Mouse (Mus musculus) forebrain, embryonic 11.5 days (tissue): ENCODE data around the gene Trip13. TPM values are rescaled to one million over a fixed set of nuclear protein-coding genes. Genes with fewer than 3 reads are reported as not detected.

Experiments
- ATAC-seq: fragments of 200-750 bp; cut with Nextera tagmentation; replicated peaks from 2 replicates; pipeline ENCODE4 v1.8.0; 2017; ENCODE audit warnings: moderate TSS enrichment; ENCODE audit not compliant: low FRiP score
- DNase-seq: peaks from one replicate; pipeline ENCODE4 v3.0.0-alpha.2; 2017; ENCODE audit warnings: low spot score
- H3K27ac ChIP-seq: fragments of 300-500 bp; sonication (generic); 2 replicates; pipeline ENCODE4 v1.5.1; 2014; ENCODE audit warnings: low read depth, low read length
- H3K27me3 ChIP-seq: fragments of 300-500 bp; sonication (generic); 2 replicates; pipeline ENCODE4 v1.6.1; 2014; ENCODE audit warnings: mild to moderate bottlenecking, low read length, mixed read lengths; ENCODE audit not compliant: control insufficient read depth, insufficient read depth
- H3K36me3 ChIP-seq: fragments of 300-500 bp; sonication (generic); 2 replicates; pipeline ENCODE4 v1.6.1; 2014; ENCODE audit warnings: mild to moderate bottlenecking, low read length, moderate library complexity, mixed read lengths; ENCODE audit not compliant: control insufficient read depth, insufficient read depth
- H3K4me1 ChIP-seq: fragments of 300-500 bp; sonication (generic); replicated peaks from 2 replicates; pipeline ENCODE4 v1.6.1; 2014; ENCODE audit warnings: low read length, mixed read lengths; ENCODE audit not compliant: control insufficient read depth, insufficient read depth
- H3K4me2 ChIP-seq: fragments of 300-500 bp; sonication (generic); 2 replicates; pipeline ENCODE4 v1.6.1; 2014; ENCODE audit warnings: low read depth, mild to moderate bottlenecking, low read length, moderate library complexity, mixed read lengths; ENCODE audit not compliant: severe bottlenecking
- H3K4me3 ChIP-seq: fragments of 300-500 bp; sonication (generic); 2 replicates; pipeline ENCODE4 v1.5.1; 2014; ENCODE audit warnings: low read depth, low read length
- H3K9ac ChIP-seq: fragments of 300-500 bp; sonication (generic); 2 replicates; pipeline ENCODE4 v1.6.1; 2014; ENCODE audit warnings: low read length
- H3K9me3 ChIP-seq: fragments of 300-500 bp; sonication (generic); 2 replicates; pipeline ENCODE4 v1.6.1; 2016; ENCODE audit warnings: low read length, mixed read lengths; ENCODE audit not compliant: control insufficient read depth
- WGBS: fragments of 180-500 bp; shearing (Covaris S2); extraction: QIAGEN DNeasy Blood & Tissue Kit; methylation state at CpG from one replicate; pipeline ENCODE4 v1.1.7; 2014; 5-methylcytosine and 5-hydroxymethylcytosine counted together
- polyA plus RNA-seq: library from polyadenylated mRNA; unstranded; fragments of >200 nt; fragmentation: Nextera tagmentation; extraction: Ambion mirVana; gene quantifications from 2 replicates; pipeline ENCODE4 v1.2.1, GENCODE M21; 2014

Trip13 gene
- polyA plus RNA-seq, 1 experiment from 2014 or later: 59.9 TPM

- Histone ChIP-seq H3K27me3 (no peaks in the 10 kb centered on the region), H3K9ac (no peak overlapping the region), H3K4me3 (no peak overlapping the region), H3K27ac (no peak overlapping the region), H3K4me2 (no peak overlapping the region), H3K4me1 (no peaks in the 10 kb centered on the region), H3K36me3 (no peaks in the 10 kb centered on the region), H3K9me3 (no peaks in the 10 kb centered on the region)
- no peak for ATAC-seq
- 76% methylated on average over 2 of the region's 2 CpGs for WGBS
- DNase-seq: no peak
These were observed 29.7 kb downstream of the Trip13 start for GRCm38 (mm10) chr13:73907683-73908412.

DNA sequence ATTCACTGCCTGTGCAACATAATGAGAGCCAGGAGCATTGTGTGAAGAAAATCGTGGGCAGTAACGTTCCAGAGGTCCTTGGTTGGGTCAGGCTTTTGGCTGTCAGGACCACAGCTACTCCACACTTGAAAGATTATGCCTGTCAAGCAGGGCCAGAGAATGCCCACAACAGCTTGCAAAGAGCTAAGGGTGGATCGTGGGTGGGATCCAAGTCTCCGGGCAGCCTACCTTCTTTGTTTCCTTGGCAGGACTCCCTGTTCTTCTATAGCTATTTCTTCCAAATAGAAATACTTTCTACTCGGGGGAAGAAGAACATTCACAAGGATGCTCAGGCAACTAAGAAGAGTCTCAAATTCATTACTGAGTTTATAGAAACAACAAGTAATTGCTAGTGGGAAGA, 30.4 kb downstream of the Trip13 start:
- no peak overlapping the region for H3K4me3 ChIP-seq
- no peak overlapping the region for H3K9ac ChIP-seq
- no peaks in the 10 kb centered on the region for H3K36me3 ChIP-seq
- H3K4me2 ChIP-seq: no peak overlapping the region
- no peak for DNase-seq
- no peaks in the 10 kb centered on the region for H3K9me3 ChIP-seq
- no peaks in the 10 kb centered on the region for H3K4me1 ChIP-seq
- WGBS: 94% methylated on average over 5 of the region's 5 CpGs
- no peaks in the 10 kb centered on the region for H3K27me3 ChIP-seq
- ATAC-seq: no peak
- H3K27ac ChIP-seq: no peak overlapping the region

GRCm38 (mm10) chr13:73897561-73897960, 40.0 kb downstream of the Trip13 start:
- H3K9ac ChIP-seq: no peak overlapping the region
- WGBS: 88% methylated on average over 3 of the region's 3 CpGs
- no peak overlapping the region for H3K4me3 ChIP-seq
- no peak for ATAC-seq
- no peaks in the 10 kb centered on the region for H3K27me3 ChIP-seq
- no peak overlapping the region for H3K27ac ChIP-seq
- H3K4me2 ChIP-seq: no peak overlapping the region
- H3K9me3 ChIP-seq: no peaks in the 10 kb centered on the region
- no peaks in the 10 kb centered on the region for H3K4me1 ChIP-seq
- no peaks in the 10 kb centered on the region for H3K36me3 ChIP-seq
- no peak for DNase-seq

- H3K27me3 ChIP-seq: no peaks in the 10 kb centered on the region
- no peaks in the 10 kb centered on the region for H3K4me1 ChIP-seq
- ATAC-seq: no peak
- 67% methylated on average over 6 of the region's 6 CpGs for WGBS
- no peaks in the 10 kb centered on the region for H3K9me3 ChIP-seq
- H3K9ac ChIP-seq: no peak overlapping the region
- DNase-seq: no peak
- H3K4me2 ChIP-seq: no peak overlapping the region
- no peaks in the 10 kb centered on the region for H3K36me3 ChIP-seq
- H3K27ac ChIP-seq: no peak overlapping the region
- no peak overlapping the region for H3K4me3 ChIP-seq
These were observed 44.9 kb downstream of the Trip13 start for GRCm38 (mm10) chr13:73892493-73893178.

DNA sequence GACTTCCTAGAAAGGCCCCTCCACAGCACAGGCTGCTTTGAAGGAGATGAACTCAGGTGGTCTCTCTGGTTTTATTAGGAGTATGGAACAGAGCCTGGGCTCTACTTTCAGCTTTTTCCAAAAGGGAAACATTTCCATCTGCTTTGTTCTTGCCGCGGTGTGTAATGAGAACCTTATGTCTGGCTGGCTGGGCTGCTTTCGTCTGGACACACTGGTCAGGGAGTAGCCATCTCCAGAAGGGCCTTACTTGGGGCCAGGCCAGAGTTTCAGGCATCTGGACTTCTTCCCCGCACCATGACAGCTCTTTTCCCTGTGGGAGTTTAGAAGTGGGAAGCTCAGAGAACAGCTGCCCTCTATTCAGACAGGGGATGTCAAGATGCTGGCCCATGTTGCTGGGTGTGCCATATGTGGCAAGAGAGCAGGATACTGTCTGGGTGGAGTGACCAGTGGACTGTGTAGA, 50.1 kb downstream of the Trip13 start:
- H3K9me3 ChIP-seq: no peaks in the 10 kb centered on the region
- DNase-seq (no peak), ATAC-seq (no peak)
- H3K36me3 ChIP-seq: no peaks in the 10 kb centered on the region
- no peaks in the 10 kb centered on the region for H3K4me1 ChIP-seq
- H3K9ac ChIP-seq: no peak overlapping the region
- no peak overlapping the region for H3K4me3 ChIP-seq
- no peak overlapping the region for H3K4me2 ChIP-seq
- no peaks in the 10 kb centered on the region for H3K27me3 ChIP-seq
- no peak overlapping the region for H3K27ac ChIP-seq
- 80% methylated on average over 4 of the region's 4 CpGs for WGBS

GRCm38 (mm10) chr13:73886601-73887000, 51.0 kb downstream of the Trip13 start:
- WGBS: 75% methylated on average over 5 of the region's 5 CpGs
- ATAC-seq (no peak), DNase-seq (no peak)
- no peaks in the 10 kb centered on the region for H3K36me3 ChIP-seq
- no peaks in the 10 kb centered on the region for H3K4me1 ChIP-seq
- no peaks in the 10 kb centered on the region for H3K9me3 ChIP-seq
- H3K27me3 ChIP-seq: no peaks in the 10 kb centered on the region
- H3K4me3 ChIP-seq: no peak overlapping the region
- H3K9ac ChIP-seq: no peak overlapping the region
- H3K27ac ChIP-seq: no peak overlapping the region
- no peak overlapping the region for H3K4me2 ChIP-seq

GRCm38 (mm10) chr13:73886066-73886465, 51.5 kb downstream of the Trip13 start:
- Histone ChIP-seq H3K4me1 (no peaks in the 10 kb centered on the region), H3K4me2 (no peak overlapping the region), H3K9me3 (no peaks in the 10 kb centered on the region), H3K27ac (no peak overlapping the region), H3K9ac (no peak overlapping the region), H3K27me3 (no peaks in the 10 kb centered on the region), H3K36me3 (no peaks in the 10 kb centered on the region), H3K4me3 (no peak overlapping the region)
- DNase-seq: no peak
- no peak for ATAC-seq
- 86% methylated on average over 4 of the region's 4 CpGs for WGBS

DNA sequence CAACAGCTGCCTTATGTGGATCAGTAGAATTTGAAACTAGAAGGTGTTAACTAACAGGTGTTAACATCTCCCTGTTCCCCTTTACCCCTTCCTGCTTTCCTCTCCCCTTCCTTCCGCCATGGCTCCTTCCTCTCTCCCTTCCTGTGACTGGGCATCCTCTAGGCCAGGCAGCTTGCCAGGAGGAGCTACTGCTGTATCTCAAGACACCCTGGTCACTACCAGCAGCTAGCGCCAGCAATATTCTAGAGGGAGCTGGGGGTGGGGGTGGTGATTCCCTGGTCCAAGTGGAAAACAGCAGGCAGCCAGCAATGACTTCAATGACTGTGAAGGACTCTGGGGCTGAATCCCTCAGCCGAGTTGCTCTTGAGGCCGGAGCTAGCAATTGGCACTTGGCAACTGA, 51.9 kb downstream of the Trip13 start:
- Histone ChIP-seq H3K36me3 (no peaks in the 10 kb centered on the region), H3K9ac (no peak overlapping the region), H3K4me3 (no peak overlapping the region), H3K27ac (no peak overlapping the region), H3K9me3 (no peaks in the 10 kb centered on the region), H3K4me2 (no peak overlapping the region), H3K4me1 (no peaks in the 10 kb centered on the region), H3K27me3 (no peaks in the 10 kb centered on the region)
- no peak for DNase-seq
- no peak for ATAC-seq
- 87% methylated on average over 4 of the region's 4 CpGs for WGBS

DNA sequence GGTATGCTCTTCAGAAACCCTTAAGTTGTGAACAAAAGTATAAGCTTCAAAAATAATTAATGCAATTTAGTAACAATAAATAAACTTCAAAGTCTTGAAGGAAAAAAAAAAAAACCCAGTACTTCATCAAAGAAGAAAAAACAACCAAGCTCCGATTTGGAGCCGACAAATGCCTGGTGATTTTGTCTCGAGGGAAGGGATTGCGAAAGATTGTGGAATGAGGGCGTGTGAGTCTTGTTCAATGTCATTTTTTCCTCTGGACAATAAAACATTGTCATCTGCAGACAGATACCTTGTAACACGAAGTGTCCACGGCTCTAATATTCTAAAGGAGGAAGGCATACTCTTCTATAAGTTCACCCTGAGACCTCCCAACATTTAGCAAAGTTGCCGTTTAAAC, 56.2 kb downstream of the Trip13 start:
- WGBS: 83% methylated on average over 8 of the region's 8 CpGs

More for the DNA sequence above, 56.2 kb downstream of the Trip13 start:
- Histone ChIP-seq H3K4me3 (no peak overlapping the region), H3K36me3 (no peaks in the 10 kb centered on the region), H3K27ac (no peak overlapping the region), H3K4me2 (no peak overlapping the region), H3K9ac (no peak overlapping the region), H3K9me3 (no peaks in the 10 kb centered on the region), H3K4me1 (no peaks in the 10 kb centered on the region), H3K27me3 (no peaks in the 10 kb centered on the region)
- ATAC-seq: no peak
- no peak for DNase-seq
